Mouse (Mus musculus) MEL-GATA-1-ER (cell line): ENCODE results near the gene Errfi1.
"Not testable (repeated sequence)": the region's sequence is repeated elsewhere in the genome, so short reads cannot be mapped to it uniquely, and the experiment has no call there.

Source experiments
- DNase-seq: peaks from one replicate; pipeline ENCODE4 v3.0.0-alpha.2; 2012; ENCODE audit warnings: low read depth; ENCODE audit errors: extremely low read depth

Errfi1 gene

DNA sequence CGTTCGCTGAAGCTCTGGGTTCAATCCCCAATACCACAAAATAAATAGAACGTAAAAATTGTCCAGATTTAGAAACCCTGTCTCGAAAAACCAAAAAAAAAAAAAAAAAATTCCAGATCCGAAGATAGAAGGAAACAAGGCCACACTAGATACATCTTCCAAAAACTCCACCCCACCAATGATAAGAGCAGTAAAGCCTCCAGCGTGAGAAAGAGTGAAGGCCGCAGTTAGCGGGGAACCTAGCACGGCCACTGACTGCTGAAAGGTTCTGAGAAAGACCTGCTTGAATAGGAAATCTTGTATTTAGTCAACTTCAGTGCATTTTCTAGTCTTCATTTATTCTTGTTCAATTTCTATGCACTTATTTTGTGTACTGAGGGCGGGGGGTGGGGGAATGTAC, 21.7 kb downstream of the Errfi1 start:
- no peak for DNase-seq

GRCm38 (mm10) chr4:150879631-150880030, 25.9 kb downstream of the Errfi1 start:
- no peak for DNase-seq

- no peak for DNase-seq
Observed at GRCm38 (mm10) chr4:150880364-150880763, 26.6 kb downstream of the Errfi1 start.

- DNase-seq: no peak
Observed at GRCm38 (mm10) chr4:150882632-150883031, 28.9 kb downstream of the Errfi1 start.

GRCm38 (mm10) chr4:150887903-150888302, 34.2 kb downstream of the Errfi1 start:
- DNase-seq: no peak

- DNase-seq: no peak
Observed at GRCm38 (mm10) chr4:150888492-150888891, 34.8 kb downstream of the Errfi1 start.

DNA sequence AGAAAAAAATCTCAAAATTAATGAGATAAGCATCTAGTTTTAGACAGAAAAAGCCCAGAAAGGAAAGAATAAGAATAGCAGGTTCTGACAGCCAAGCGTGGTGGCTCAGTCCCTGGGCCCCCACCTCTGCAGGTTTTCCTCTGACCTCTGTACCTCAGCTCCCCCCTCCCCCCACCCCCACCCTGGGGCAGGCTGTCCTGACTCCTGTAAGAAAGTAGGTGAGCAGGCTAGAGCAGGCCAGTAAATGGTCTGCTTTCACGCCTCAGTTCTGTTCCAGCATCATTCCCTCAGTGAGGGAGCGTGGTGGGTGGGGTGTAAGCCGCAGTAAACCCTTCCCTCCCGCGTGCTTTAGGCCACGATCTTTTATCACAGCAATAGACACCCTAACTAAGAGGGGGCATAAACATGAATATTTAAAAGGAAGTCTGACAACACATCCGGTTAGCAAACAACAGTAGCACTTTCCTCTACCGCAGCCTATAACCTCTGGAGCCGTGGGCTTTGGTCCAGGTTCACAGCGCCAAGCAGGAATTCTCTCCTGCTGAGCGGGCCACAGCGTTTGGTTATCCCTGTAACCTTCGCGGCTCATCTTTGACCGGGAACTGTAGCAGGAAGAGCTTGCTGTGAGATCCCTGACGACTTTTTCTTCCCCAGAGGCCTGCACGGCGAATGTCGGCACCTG, 35.7 kb downstream of the Errfi1 start:
- DNase-seq: no peak

- DNase-seq: no peak
Observed at GRCm38 (mm10) chr4:150889955-150890315, 36.2 kb downstream of the Errfi1 start.

GRCm38 (mm10) chr4:150891308-150891707, 37.6 kb downstream of the Errfi1 start:
- no peak for DNase-seq

- no peak for DNase-seq
Observed at GRCm38 (mm10) chr4:150894718-150895501, 41.2 kb downstream of the Errfi1 start.

GRCm38 (mm10) chr4:150896896-150897624, 43.3 kb downstream of the Errfi1 start:
- no peak for DNase-seq

DNA sequence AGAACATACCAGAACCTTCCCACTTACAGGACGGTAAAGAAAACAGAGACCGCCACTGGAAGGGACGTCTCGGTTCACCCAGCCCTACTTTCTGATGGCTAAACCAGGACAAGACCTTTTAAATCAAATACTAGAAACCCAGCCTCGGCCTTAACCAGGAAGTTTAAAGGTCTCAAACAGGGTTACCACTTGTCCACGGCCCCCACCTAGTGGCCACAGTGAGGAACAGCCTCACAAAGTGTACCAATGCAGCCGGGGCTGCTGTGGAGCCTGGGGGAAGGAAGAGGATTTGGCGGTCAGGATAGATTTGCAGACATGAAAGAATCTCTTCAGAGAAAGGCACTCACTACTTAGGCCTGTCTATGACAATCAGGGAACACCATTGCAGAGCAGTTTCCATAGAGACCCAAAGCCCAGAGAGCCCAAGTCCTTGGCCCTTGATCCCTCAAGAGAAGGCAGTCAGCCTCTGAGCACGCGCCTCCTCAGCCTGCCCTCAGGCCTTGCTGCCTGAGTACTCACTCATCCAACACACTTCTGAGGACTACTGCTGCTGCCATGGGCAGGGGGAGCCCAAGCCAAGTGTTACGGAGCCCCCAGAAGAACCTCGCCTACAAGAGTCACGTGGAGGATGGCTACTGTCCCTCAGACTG, 45.1 kb downstream of the Errfi1 start:
- no peak for DNase-seq

GRCm38 (mm10) chr4:150900486-150900885, 46.8 kb downstream of the Errfi1 start:
- no peak for DNase-seq

DNA sequence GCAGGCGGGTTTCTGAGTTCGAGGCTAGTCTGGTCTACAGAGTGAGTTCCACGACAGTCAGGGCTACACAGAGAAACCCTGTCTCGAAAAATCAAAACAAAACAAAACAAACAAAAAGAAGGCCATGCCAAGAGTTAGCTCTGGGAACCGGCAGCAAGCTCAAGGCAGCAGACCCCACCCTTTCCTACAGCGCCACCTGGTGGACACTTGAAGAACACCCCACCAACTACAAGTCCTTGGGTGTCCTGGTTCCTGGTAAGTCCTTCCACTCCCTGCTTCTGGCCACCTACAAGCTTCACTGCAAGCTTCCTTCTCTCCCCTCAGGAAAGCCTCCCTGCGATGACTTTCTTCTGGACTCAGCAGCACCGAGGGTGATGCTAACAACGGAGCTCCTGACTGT, 47.9 kb downstream of the Errfi1 start:
- peak; percentile 49 for DNase-seq

GRCm38 (mm10) chr4:150902062-150902461, 48.3 kb downstream of the Errfi1 start:
- DNase-seq: no peak

DNA sequence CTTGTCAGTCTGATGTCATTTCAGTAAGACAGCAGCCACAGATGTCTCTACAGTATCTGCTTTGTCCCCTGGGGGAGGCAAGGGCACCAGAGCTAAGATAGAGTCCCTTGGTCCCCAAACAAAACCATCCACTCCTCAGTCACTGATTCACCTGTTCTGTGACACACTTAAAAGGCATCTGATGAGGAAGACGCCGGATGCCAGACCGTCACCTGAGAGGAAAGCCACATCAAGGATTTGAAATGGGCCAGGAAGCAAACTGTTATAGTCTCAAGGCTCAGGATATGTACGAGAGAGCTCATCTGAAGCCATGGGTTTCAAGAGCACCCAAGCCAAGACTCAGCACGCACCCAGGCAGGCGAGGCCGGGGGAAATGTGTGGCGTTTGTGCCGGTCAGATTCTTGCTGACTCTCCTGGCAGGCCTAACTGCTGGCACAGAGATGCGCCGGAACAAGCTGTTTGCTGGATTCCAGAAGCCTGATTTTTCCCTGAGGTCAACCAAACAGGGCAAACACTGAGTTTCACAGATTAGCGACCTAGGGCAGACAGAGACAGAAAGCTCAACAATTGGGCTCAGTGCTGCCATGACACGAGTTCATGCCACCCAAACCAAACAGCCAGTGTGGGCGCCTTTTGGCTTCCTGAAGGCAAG, 49.5 kb downstream of the Errfi1 start:
- DNase-seq: no peak

- no peak for DNase-seq
Observed at GRCm38 (mm10) chr4:150907099-150907498, 53.4 kb downstream of the Errfi1 start.

DNA sequence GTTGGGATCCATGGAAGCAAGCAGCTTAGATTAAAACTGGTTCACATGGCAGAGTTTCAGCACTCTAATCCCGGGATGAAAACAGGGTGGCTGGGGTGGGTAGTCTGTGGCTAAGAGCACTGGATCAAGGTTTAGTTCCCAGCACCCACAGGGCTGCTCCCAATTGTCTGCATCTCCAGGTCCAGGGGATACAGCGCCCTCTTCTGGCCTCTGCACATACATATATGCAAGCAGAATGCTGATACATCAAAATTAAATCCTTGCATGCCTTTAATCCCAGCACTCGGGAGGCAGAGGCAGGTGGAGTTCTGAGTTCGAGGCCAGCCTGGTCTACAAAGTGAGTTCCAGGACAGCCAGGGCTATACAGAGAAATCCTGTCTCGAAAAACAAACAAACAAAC, 54.8 kb downstream of the Errfi1 start:
- not testable (repeated sequence) for DNase-seq

DNA sequence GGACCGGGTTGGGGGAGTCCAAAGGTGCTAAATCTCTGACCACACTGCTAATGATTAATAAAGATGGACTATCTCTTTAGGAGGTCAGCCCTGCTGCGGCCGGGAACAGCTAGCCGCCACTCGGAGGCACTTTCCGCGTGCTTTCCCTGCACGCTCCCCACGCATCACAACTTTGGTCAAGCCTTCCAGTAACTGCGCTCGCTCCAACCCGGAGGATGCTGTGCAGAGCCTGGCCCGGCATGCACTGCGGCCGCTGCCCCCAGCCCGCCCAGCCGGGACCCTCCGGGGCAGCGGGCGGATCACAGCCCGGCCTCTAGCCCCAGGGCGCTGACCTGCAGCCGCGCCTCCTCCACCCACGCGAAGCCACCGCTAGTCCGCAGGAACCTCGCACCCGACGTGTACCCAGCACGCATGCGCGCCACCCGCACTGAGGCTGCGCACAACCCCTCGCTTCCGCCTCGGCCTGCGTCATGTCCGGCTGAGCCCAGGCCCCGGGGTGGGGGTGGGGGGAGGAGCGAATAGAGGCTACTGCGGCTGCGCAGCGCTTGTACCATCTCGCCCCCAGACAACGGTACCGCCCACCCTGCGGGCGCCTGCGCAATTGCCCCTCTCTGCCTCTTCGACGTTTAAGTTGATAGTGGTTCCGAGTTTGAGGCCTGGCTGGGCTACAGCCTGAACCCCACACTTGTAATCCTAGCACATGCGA, 55.9 kb downstream of the Errfi1 start:
- DNase-seq: peak; percentile 84

GRCm38 (mm10) chr4:150910164-150910951, 56.6 kb downstream of the Errfi1 start:
- DNase-seq: no peak
